Mouse (Mus musculus): ENCODE results near the gene Itgb3. TPM values are rescaled to one million over a fixed set of nuclear protein-coding genes. Genes with fewer than 3 reads are reported as not detected.
A peak's percentile ranks its signal among the peaks of the same experiment; 100 is the strongest.

The Itgb3 gene
- polyA plus RNA-seq (2015; fragmentation: Nextera tagmentation; extraction: Ambion mirVana): 13.8 and 16.0 TPM in 2 replicates

DNA sequence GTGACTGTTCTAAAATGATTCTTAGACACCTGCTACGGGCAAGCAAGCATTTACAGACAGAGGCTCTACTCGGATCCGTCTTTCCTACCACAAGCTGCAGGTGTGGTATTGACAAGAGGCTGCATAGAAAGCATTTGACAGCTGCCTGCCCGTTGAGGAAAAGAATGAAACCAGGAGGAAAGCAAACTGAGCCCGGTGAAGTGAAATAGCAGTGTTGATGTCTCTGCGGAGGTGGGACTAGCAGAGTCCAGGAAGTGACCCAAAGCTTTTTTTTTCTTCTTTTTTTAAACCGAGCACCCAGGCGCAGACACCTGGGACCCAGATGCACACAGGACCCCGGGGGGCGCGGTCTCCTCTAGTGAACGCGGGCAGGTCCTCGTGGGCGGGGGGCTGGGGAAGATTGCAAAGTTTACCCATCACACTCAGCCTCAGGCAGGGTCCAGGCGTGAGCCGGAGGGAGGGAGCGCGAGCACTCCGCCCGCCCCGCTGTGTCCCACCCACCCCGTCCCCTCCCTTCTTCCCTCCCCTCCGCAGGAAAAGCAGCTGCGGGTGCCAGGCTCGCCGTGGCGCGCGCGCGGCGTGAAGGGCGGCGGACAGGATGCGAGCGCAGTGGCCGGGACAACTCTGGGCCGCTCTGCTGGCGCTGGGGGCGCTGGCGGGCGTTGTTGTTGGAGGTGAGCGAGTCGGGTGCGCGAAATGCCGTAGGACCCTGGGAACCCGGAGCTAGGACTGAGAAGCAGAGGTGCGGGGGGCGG is at the start of gene Itgb3:
Gene Itgb3 (plus strand): TSS at position 510 of the 755 bp plus-strand sequence.
- peak within 1 kb of the TSS; percentile 57 for H3K4me3 ChIP-seq (ENCODE audit: low read depth, low read length)
- H3K9ac ChIP-seq (ENCODE audit: low read depth, low read length): peak within 1 kb of the TSS; percentile 38; the same call in 1 of the 2 replicates
- peaks cover 30% of the 10 kb centered on the region for H3K27me3 ChIP-seq (ENCODE audit: control insufficient read depth, insufficient read depth, low read depth, low read length)
- H3K36me3 ChIP-seq (ENCODE audit: control insufficient read depth, insufficient read depth): no peaks in the 10 kb centered on the region
- no peak within 1 kb of the TSS; the same call in 1 of the 2 replicates for H3K27ac ChIP-seq (ENCODE audit: low read length)
- H3K9me3 ChIP-seq (replicated peaks; ENCODE audit: control insufficient read depth, low read length): no peaks in the 10 kb centered on the region
- peak within 1 kb of the TSS; percentile 66 for H3K4me2 ChIP-seq (ENCODE audit: low read depth, low read length)
- 2% methylated on average over 38 of the region's 51 CpGs for WGBS (ENCODE audit: insufficient replicate concordance)
- ATAC-seq (ENCODE audit: low read depth): peak; percentile 60
- no peaks in the 10 kb centered on the region; the same call in none of the 2 replicates for H3K4me1 ChIP-seq (ENCODE audit: control insufficient read depth, low read depth, low read length)

GRCm38 (mm10) chr11:104558065-104558464 is 49.7 kb upstream of the Itgb3 start:
- Histone ChIP-seq H3K4me2 (ENCODE audit: low read depth, low read length) (no peak overlapping the region), H3K4me1 (ENCODE audit: control insufficient read depth, low read depth, low read length) (no peaks in the 10 kb centered on the region), H3K4me3 (ENCODE audit: low read depth, low read length) (no peak overlapping the region), H3K9me3 (replicated peaks; ENCODE audit: control insufficient read depth, low read length) (no peaks in the 10 kb centered on the region), H3K36me3 (ENCODE audit: control insufficient read depth, insufficient read depth) (no peaks in the 10 kb centered on the region), H3K27ac (ENCODE audit: low read length) (no peak overlapping the region), H3K27me3 (ENCODE audit: control insufficient read depth, insufficient read depth, low read depth, low read length) (no peaks in the 10 kb centered on the region), H3K9ac (ENCODE audit: low read depth, low read length) (no peak overlapping the region)
- ATAC-seq (ENCODE audit: low read depth): no peak
- WGBS (ENCODE audit: insufficient replicate concordance): 44% methylated on average over 4 of the region's 4 CpGs

- no peak overlapping the region for H3K4me3 ChIP-seq (ENCODE audit: low read depth, low read length)
- WGBS (ENCODE audit: insufficient replicate concordance): 59% methylated on average over 4 of the region's 4 CpGs
- no peaks in the 10 kb centered on the region for H3K4me1 ChIP-seq (ENCODE audit: control insufficient read depth, low read depth, low read length)
- H3K36me3 ChIP-seq (ENCODE audit: control insufficient read depth, insufficient read depth): no peaks in the 10 kb centered on the region
- H3K9me3 ChIP-seq (replicated peaks; ENCODE audit: control insufficient read depth, low read length): no peaks in the 10 kb centered on the region
- H3K27me3 ChIP-seq (ENCODE audit: control insufficient read depth, insufficient read depth, low read depth, low read length): no peaks in the 10 kb centered on the region
- H3K4me2 ChIP-seq (ENCODE audit: low read depth, low read length): no peak overlapping the region
- no peak overlapping the region for H3K9ac ChIP-seq (ENCODE audit: low read depth, low read length)
- ATAC-seq (ENCODE audit: low read depth): no peak
- H3K27ac ChIP-seq (ENCODE audit: low read length): no peak overlapping the region
These were observed 49.0 kb upstream of the Itgb3 start for GRCm38 (mm10) chr11:104558651-104559403.

DNA sequence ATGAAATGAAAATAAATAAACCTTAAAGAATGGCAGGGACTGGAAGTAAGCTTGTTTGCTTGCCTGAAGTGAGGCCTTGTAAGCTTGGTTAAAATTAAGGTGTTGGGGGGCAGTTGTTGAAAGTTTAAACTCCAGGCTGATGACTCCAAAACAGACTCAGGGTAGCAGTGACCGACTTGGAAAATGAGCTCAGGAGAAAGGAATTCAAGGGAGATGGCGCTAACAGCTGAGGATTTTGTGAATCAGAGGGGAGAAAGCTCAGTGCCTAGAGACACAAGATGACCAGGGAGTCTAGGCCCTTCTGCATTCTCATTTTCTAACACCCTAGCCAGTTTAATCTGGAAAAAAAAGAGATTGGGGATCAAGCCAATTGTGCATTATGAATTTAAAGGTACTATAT is 46.8 kb upstream of the Itgb3 start:
- 44% methylated on average over 2 of the region's 2 CpGs for WGBS (ENCODE audit: insufficient replicate concordance)
- Histone ChIP-seq H3K27me3 (ENCODE audit: control insufficient read depth, insufficient read depth, low read depth, low read length) (no peaks in the 10 kb centered on the region), H3K4me2 (ENCODE audit: low read depth, low read length) (no peak overlapping the region), H3K27ac (ENCODE audit: low read length) (no peak overlapping the region), H3K9me3 (replicated peaks; ENCODE audit: control insufficient read depth, low read length) (no peaks in the 10 kb centered on the region), H3K9ac (ENCODE audit: low read depth, low read length) (no peak overlapping the region), H3K4me1 (ENCODE audit: control insufficient read depth, low read depth, low read length) (no peaks in the 10 kb centered on the region), H3K4me3 (ENCODE audit: low read depth, low read length) (no peak overlapping the region), H3K36me3 (ENCODE audit: control insufficient read depth, insufficient read depth) (no peaks in the 10 kb centered on the region)
- no peak for ATAC-seq (ENCODE audit: low read depth)

DNA sequence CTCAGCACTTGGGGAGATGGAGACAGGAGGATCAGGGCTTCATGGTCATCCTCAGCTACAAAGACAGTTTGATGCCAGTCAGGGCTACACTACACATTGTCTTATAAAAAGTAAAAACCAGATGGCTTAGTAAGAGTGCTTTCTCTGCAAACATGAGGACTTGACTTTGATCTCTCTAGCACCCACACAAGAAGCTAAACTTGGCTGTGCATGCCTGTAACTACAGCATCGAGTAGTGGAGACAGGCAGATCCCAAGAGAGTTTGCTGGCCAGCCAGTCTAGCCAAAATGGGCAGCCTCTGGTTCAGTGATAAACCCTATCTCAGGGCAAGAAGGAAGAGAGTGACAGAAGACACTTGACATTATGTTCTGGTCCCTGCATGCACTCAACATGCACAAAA is 44.3 kb upstream of the Itgb3 start:
- no peaks in the 10 kb centered on the region for H3K36me3 ChIP-seq (ENCODE audit: control insufficient read depth, insufficient read depth)
- H3K9me3 ChIP-seq (replicated peaks; ENCODE audit: control insufficient read depth, low read length): no peaks in the 10 kb centered on the region
- no peak overlapping the region for H3K9ac ChIP-seq (ENCODE audit: low read depth, low read length)
- H3K27me3 ChIP-seq (ENCODE audit: control insufficient read depth, insufficient read depth, low read depth, low read length): no peaks in the 10 kb centered on the region
- H3K4me3 ChIP-seq (ENCODE audit: low read depth, low read length): no peak overlapping the region
- no peaks in the 10 kb centered on the region for H3K4me1 ChIP-seq (ENCODE audit: control insufficient read depth, low read depth, low read length)
- no peak overlapping the region for H3K27ac ChIP-seq (ENCODE audit: low read length)
- no peak for ATAC-seq (ENCODE audit: low read depth)
- 59% methylated on average over 1 of the region's 1 CpGs for WGBS (ENCODE audit: insufficient replicate concordance)
- H3K4me2 ChIP-seq (ENCODE audit: low read depth, low read length): no peak overlapping the region

DNA sequence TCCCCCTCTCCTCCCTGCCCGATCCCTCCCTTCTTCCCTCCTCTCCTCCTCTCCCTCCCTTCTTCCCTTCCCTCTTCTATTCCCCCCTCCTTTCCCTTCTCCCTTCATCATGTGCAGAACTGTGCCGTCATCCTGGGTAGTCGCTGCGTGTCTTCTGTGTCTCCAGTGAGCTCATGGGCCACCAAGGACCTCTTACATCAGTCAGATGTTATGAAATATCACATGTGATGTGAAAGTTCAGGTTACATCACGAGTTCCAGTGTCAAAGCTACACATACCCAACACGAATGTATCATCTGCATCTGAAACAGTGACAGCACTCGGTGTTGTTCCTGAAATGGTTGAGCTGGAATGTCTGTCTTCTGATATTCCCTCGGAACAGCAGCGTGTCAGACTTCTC is 42.6 kb upstream of the Itgb3 start:
- no peaks in the 10 kb centered on the region for H3K27me3 ChIP-seq (ENCODE audit: control insufficient read depth, insufficient read depth, low read depth, low read length)
- no peak for ATAC-seq (ENCODE audit: low read depth)
- H3K4me2 ChIP-seq (ENCODE audit: low read depth, low read length): no peak overlapping the region
- no peak overlapping the region for H3K9ac ChIP-seq (ENCODE audit: low read depth, low read length)
- H3K36me3 ChIP-seq (ENCODE audit: control insufficient read depth, insufficient read depth): no peaks in the 10 kb centered on the region
- WGBS (ENCODE audit: insufficient replicate concordance): 68% methylated on average over 9 of the region's 9 CpGs
- H3K4me1 ChIP-seq (ENCODE audit: control insufficient read depth, low read depth, low read length): no peaks in the 10 kb centered on the region
- H3K27ac ChIP-seq (ENCODE audit: low read length): no peak overlapping the region
- no peak overlapping the region for H3K4me3 ChIP-seq (ENCODE audit: low read depth, low read length)
- H3K9me3 ChIP-seq (replicated peaks; ENCODE audit: control insufficient read depth, low read length): no peaks in the 10 kb centered on the region

DNA sequence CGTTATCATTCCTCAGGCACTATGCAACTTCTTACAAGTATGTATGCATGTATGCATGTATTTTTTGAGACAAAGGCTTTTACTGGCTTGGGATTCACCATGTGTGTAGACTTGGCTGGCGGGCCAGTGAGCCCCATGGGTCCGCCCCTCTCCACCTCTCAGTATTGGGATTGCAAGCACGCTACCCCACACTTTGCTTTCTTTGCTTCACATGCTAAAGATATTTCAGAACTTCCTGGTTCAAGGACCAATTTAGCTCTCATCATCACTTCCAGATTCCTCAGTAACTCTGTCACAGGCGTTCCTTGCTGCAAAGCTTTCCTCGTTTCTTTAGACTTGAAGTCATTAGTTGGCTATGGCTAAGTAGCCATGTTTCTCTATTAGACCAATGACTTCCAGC is 41.7 kb upstream of the Itgb3 start:
- H3K4me2 ChIP-seq (ENCODE audit: low read depth, low read length): no peak overlapping the region
- WGBS (ENCODE audit: insufficient replicate concordance): 70% methylated on average over 6 of the region's 6 CpGs
- ATAC-seq (ENCODE audit: low read depth): no peak

GRCm38 (mm10) chr11:104566796-104567195 is 41.0 kb upstream of the Itgb3 start:
- no peaks in the 10 kb centered on the region for H3K36me3 ChIP-seq (ENCODE audit: control insufficient read depth, insufficient read depth)
- H3K27me3 ChIP-seq (ENCODE audit: control insufficient read depth, insufficient read depth, low read depth, low read length): no peaks in the 10 kb centered on the region
- 55% methylated on average over 2 of the region's 2 CpGs for WGBS (ENCODE audit: insufficient replicate concordance)
- H3K4me2 ChIP-seq (ENCODE audit: low read depth, low read length): no peak overlapping the region
- no peak overlapping the region for H3K9ac ChIP-seq (ENCODE audit: low read depth, low read length)
- no peak overlapping the region for H3K27ac ChIP-seq (ENCODE audit: low read length)
- H3K4me3 ChIP-seq (ENCODE audit: low read depth, low read length): no peak overlapping the region
- H3K9me3 ChIP-seq (replicated peaks; ENCODE audit: control insufficient read depth, low read length): no peaks in the 10 kb centered on the region
- no peak for ATAC-seq (ENCODE audit: low read depth)
- peaks cover 4% of the 10 kb centered on the region; the same call in 1 of the 2 replicates for H3K4me1 ChIP-seq (ENCODE audit: control insufficient read depth, low read depth, low read length)

More for the DNA sequence above, 41.7 kb upstream of the Itgb3 start:
- Histone ChIP-seq H3K9ac (ENCODE audit: low read depth, low read length) (no peak overlapping the region), H3K27ac (ENCODE audit: low read length) (no peak overlapping the region), H3K9me3 (replicated peaks; ENCODE audit: control insufficient read depth, low read length) (no peaks in the 10 kb centered on the region), H3K4me3 (ENCODE audit: low read depth, low read length) (no peak overlapping the region), H3K4me1 (ENCODE audit: control insufficient read depth, low read depth, low read length) (no peaks in the 10 kb centered on the region; the same call in 1 of the 2 replicates), H3K27me3 (ENCODE audit: control insufficient read depth, insufficient read depth, low read depth, low read length) (no peaks in the 10 kb centered on the region), H3K36me3 (ENCODE audit: control insufficient read depth, insufficient read depth) (no peaks in the 10 kb centered on the region)

DNA sequence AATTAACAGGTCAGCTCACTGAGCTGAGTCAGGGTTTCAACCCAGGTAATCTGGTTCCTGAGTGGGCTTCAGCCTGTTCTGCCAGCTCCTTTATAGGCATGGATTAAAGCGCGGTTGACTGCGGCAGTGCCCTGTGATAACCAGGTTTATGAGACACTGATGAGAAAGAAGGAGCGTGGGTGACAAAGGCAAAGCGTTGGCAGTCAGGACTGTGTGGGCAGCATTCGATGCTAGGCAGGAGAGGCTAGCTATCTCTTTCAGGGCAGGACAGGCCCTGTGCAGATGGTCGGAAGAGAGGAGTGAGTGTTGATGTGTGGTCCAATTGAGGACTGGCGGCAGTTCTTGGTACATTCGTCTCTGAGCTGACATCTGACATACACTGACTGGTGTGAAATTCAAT is 40.1 kb upstream of the Itgb3 start:
- no peaks in the 10 kb centered on the region; the same call in 1 of the 2 replicates for H3K27me3 ChIP-seq (ENCODE audit: control insufficient read depth, insufficient read depth, low read depth, low read length)
- 70% methylated on average over 9 of the region's 9 CpGs for WGBS (ENCODE audit: insufficient replicate concordance)
- no peaks in the 10 kb centered on the region for H3K36me3 ChIP-seq (ENCODE audit: control insufficient read depth, insufficient read depth)
- no peak for ATAC-seq (ENCODE audit: low read depth)
- H3K9me3 ChIP-seq (replicated peaks; ENCODE audit: control insufficient read depth, low read length): no peaks in the 10 kb centered on the region
- no peak overlapping the region for H3K27ac ChIP-seq (ENCODE audit: low read length)
- H3K4me3 ChIP-seq (ENCODE audit: low read depth, low read length): no peak overlapping the region
- no peak overlapping the region for H3K4me2 ChIP-seq (ENCODE audit: low read depth, low read length)
- peaks cover 4% of the 10 kb centered on the region; the same call in 1 of the 2 replicates for H3K4me1 ChIP-seq (ENCODE audit: control insufficient read depth, low read depth, low read length)
- H3K9ac ChIP-seq (ENCODE audit: low read depth, low read length): no peak overlapping the region
